Mouse (Mus musculus) MEL (cell line): ENCODE measurements around the gene Ccl1. TPM values are rescaled to one million over a fixed set of nuclear protein-coding genes. Genes with fewer than 3 reads are reported as not detected.

Source experiments
- DNase-seq: peaks from one replicate; pipeline ENCODE4 v3.0.0; 2011; ENCODE audit warnings: low read depth, low spot score
- H3K27ac ChIP-seq: 2 replicates; pipeline ENCODE4 v1.5.1; 2012; ENCODE audit warnings: low read depth, mild to moderate bottlenecking, control low read depth, low read length, moderate library complexity; ENCODE audit not compliant: control insufficient read depth
- H3K27me3 ChIP-seq, 2 experiments: fragments of 150-350 bp in 1 of 2; sonication (generic) in 1 of 2; 2 replicates each; pipeline ENCODE4 v1.6.1; 2012; ENCODE audit warnings: low read length in 2 of 2, mild to moderate bottlenecking in 2 of 2, improper control_type of control experiment in 1 of 2, moderate library complexity in 1 of 2; ENCODE audit not compliant: insufficient read depth in 2 of 2, control insufficient read depth in 1 of 2
- H3K36me3 ChIP-seq, 2 experiments: 2 replicates each; pipeline ENCODE4 v1.6.1; 2012 to 2014; ENCODE audit warnings: low read length in 2 of 2, improper control_type of control experiment in 1 of 2, inconsistent platforms in 1 of 2, mild to moderate bottlenecking in 1 of 2; ENCODE audit not compliant: insufficient read depth in 2 of 2, control insufficient read depth in 1 of 2
- H3K4me1 ChIP-seq, 2 experiments: fragments of 150-350 bp in 1 of 2; sonication (generic) in 1 of 2; 2 replicates each; pipeline ENCODE4 v1.6.1; 2012; ENCODE audit warnings: low read length in 2 of 2, improper control_type of control experiment in 1 of 2, mild to moderate bottlenecking in 1 of 2; ENCODE audit not compliant: insufficient read depth in 2 of 2, control insufficient read depth in 1 of 2
- H3K4me3 ChIP-seq, 2 experiments: fragments of 150-350 bp in 1 of 2; sonication (generic) in 1 of 2; 2 replicates each; pipeline ENCODE4 v1.5.1; 2012; ENCODE audit warnings: low read depth in 2 of 2, low read length in 2 of 2, mild to moderate bottlenecking in 2 of 2, moderate library complexity in 2 of 2, control low read depth in 1 of 2, improper control_type of control experiment in 1 of 2; ENCODE audit not compliant: control insufficient read depth in 1 of 2, insufficient read depth in 1 of 2
- H3K79me2 ChIP-seq: 2 replicates; pipeline ENCODE4 v1.6.1; 2012; ENCODE audit warnings: mild to moderate bottlenecking, low read length, moderate library complexity; ENCODE audit not compliant: control insufficient read depth, poor library complexity, insufficient read depth
- H3K9ac ChIP-seq: 2 replicates; pipeline ENCODE4 v1.6.1; 2012; ENCODE audit warnings: low read depth, mild to moderate bottlenecking, control low read depth, low read length, moderate library complexity; ENCODE audit not compliant: control insufficient read depth, poor library complexity, severe bottlenecking
- H3K9me3 ChIP-seq: fragments of 150-350 bp; sonication (generic); replicated peaks from 2 replicates; pipeline ENCODE4 v1.6.1; 2012; ENCODE audit warnings: mild to moderate bottlenecking, low read length, improper control_type of control experiment, moderate library complexity; ENCODE audit not compliant: insufficient read depth
- BHLHE40 ChIP-seq: IDR thresholded peaks from 2 replicates; pipeline ENCODE4 v1.6.1; 2012; ENCODE audit warnings: low read depth, mild to moderate bottlenecking, inconsistent platforms, low read length, improper control_type of control experiment, borderline replicate concordance
- CHD1 ChIP-seq: IDR thresholded peaks from 2 replicates; pipeline ENCODE4 v1.6.1; 2012; ENCODE audit warnings: low read depth, mild to moderate bottlenecking, inconsistent platforms, low read length, improper control_type of control experiment
- GABPA ChIP-seq: IDR thresholded peaks from 2 replicates; pipeline ENCODE4 v1.6.1; 2012; ENCODE audit warnings: low read depth, mild to moderate bottlenecking, inconsistent platforms, low read length, improper control_type of control experiment, moderate library complexity
- GATA1 ChIP-seq: IDR thresholded peaks from 2 replicates; pipeline ENCODE4 v1.6.1; 2011; ENCODE audit warnings: low read depth, low read length, improper control_type of control experiment
- JUND ChIP-seq: IDR thresholded peaks from 2 replicates; pipeline ENCODE4 v1.6.1; 2011; ENCODE audit warnings: low read depth, mild to moderate bottlenecking, improper control_type of control experiment, low read length
- KAT2A ChIP-seq: conservative IDR thresholded peaks from 2 replicates; pipeline ENCODE4 v1.6.1; 2012; ENCODE audit warnings: low read depth, low read length, improper control_type of control experiment, inconsistent platforms
- MAX ChIP-seq: IDR thresholded peaks from 2 replicates; pipeline ENCODE4 v1.6.1; 2011; ENCODE audit warnings: low read length, improper control_type of control experiment
- MAZ ChIP-seq: IDR thresholded peaks from 2 replicates; pipeline ENCODE4 v1.6.1; 2012; ENCODE audit warnings: low read depth, mild to moderate bottlenecking, inconsistent platforms, low read length, improper control_type of control experiment
- MXI1 ChIP-seq: IDR thresholded peaks from 2 replicates; pipeline ENCODE4 v1.6.1; 2011; ENCODE audit warnings: mild to moderate bottlenecking, low read depth, low read length, improper control_type of control experiment
- MYC ChIP-seq: IDR thresholded peaks from 2 replicates; pipeline ENCODE4 v1.6.1; 2011; ENCODE audit warnings: low read depth, mild to moderate bottlenecking, low read length, improper control_type of control experiment, moderate library complexity
- NELFE ChIP-seq: IDR thresholded peaks from 2 replicates; pipeline ENCODE4 v1.6.1; 2011; ENCODE audit warnings: low read depth, low read length, improper control_type of control experiment
- POLR2A ChIP-seq, 2 experiments: IDR thresholded peaks; 2 replicates each; pipeline ENCODE4 v1.6.1; 2011 to 2012; ENCODE audit warnings: low read length in 2 of 2, mild to moderate bottlenecking in 2 of 2, control low read depth in 1 of 2, improper control_type of control experiment in 1 of 2, low read depth in 1 of 2, moderate library complexity in 1 of 2; ENCODE audit not compliant: control insufficient read depth in 1 of 2, insufficient read depth in 1 of 2, poor library complexity in 1 of 2
- TBP ChIP-seq: IDR thresholded peaks from 2 replicates; pipeline ENCODE4 v1.8.0; 2011; ENCODE audit warnings: low read depth, low read length, improper control_type of control experiment
- TCF12 ChIP-seq: IDR thresholded peaks from 2 replicates; pipeline ENCODE4 v1.6.1; 2014; ENCODE audit warnings: low read depth, mild to moderate bottlenecking, inconsistent platforms, low read length, improper control_type of control experiment, moderate library complexity
- USF1 ChIP-seq: IDR thresholded peaks from 2 replicates; pipeline ENCODE4 v1.6.1; 2014; ENCODE audit warnings: low read depth, mild to moderate bottlenecking, inconsistent platforms, low read length, improper control_type of control experiment, moderate library complexity
- USF2 ChIP-seq, 2 experiments: IDR thresholded peaks; 2 replicates each; pipeline ENCODE4 v1.6.1; 2011 to 2012; ENCODE audit warnings: improper control_type of control experiment in 2 of 2, low read length in 2 of 2, borderline replicate concordance in 1 of 2, inconsistent platforms in 1 of 2, low read depth in 1 of 2, mild to moderate bottlenecking in 1 of 2; ENCODE audit not compliant: insufficient read depth in 1 of 2
- ZNF384 ChIP-seq: IDR thresholded peaks from 2 replicates; pipeline ENCODE4 v1.6.1; 2012; ENCODE audit warnings: low read depth, mild to moderate bottlenecking, inconsistent platforms, low read length, improper control_type of control experiment
- polyA plus RNA-seq, 2 experiments: library from polyadenylated mRNA; stranded (reverse) in 1 of 2; unstranded in 1 of 2; fragments of >175 nt in 1 of 2; fragments of >200 nt in 1 of 2; gene quantifications; 2 replicates each; pipeline versions ENCODE4 v1.2.1 to v1.2.4; 2012; ENCODE audit warnings: low replicate concordance in 2 of 2, low read depth in 1 of 2; ENCODE audit not compliant: insufficient read length in 2 of 2, insufficient read depth in 1 of 2, missing spikeins in 1 of 2
- total RNA-seq: library from RNA; depleted of rRNA; stranded (reverse); fragments of 300-350 nt; gene quantifications from 2 replicates; pipeline ENCODE4 v1.2.3, GENCODE M21; 2012

Gene Ccl1
- total and polyA plus RNA-seq, 3 experiments, result not detected

DNA sequence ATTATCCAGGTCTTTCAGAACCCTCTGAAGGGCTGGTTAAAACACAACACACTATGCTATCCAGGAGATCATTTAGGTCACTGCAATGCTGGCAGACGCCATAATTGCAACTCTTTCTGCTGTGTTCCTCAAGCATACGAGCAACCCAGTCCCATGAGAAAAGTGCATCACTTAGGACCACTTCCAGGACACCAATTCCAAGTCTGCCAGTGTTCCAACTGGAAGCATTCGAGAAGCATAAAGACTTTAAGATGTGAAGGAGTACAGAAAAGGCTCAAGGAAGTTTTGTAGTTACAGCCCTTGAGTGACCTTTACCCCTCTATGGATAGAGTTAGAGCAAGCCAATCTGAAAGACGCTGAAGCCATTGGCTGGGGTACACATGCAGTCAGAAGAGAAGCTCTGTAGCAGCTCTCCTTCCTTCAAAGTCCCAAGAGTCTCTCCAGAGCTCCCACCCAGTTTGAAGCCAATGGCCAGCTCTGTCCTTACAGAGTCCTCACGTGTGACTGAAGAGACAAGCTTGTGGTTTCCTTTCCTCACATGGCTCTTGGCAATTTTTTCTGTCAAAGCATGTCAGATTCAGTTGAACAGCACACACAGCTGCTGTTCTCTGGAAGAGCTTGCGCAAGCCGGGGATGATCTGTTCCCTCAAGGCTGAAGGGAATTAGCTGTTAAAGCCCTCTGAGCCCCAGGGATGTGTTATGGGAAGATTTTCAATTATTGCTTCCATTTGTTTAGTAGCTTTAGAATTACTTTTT lies 134.0 kb downstream of the Ccl1 start:
- Histone ChIP-seq H3K4me1 (no peaks in the 10 kb centered on the region), H3K36me3 (no peaks in the 10 kb centered on the region), H3K9me3 (no peaks in the 10 kb centered on the region), H3K79me2 (no peaks in the 10 kb centered on the region), H3K27ac (no peak overlapping the region)
- no peak for DNase-seq
- no peak for TF ChIP-seq MAX
- TF ChIP-seq CHD1, result no peak
- no peak for TF ChIP-seq ZNF384
- no peak for TF ChIP-seq NELFE
- TF ChIP-seq TCF12, result no peak
- no peak for TF ChIP-seq GATA1
- no peak for TF ChIP-seq MAZ
- TF ChIP-seq JUND, result no peak
- TF ChIP-seq KAT2A, result no peak
- no peak for TF ChIP-seq BHLHE40
- TF ChIP-seq GABPA, result no peak
- no peak for TF ChIP-seq MXI1
- TF ChIP-seq, all 39 proteins: peak for 0
- no peaks in the 10 kb centered on the region for H3K27me3 ChIP-seq
- H3K4me3 ChIP-seq, result no peak overlapping the region
- H3K9ac ChIP-seq, result no peak overlapping the region

DNA sequence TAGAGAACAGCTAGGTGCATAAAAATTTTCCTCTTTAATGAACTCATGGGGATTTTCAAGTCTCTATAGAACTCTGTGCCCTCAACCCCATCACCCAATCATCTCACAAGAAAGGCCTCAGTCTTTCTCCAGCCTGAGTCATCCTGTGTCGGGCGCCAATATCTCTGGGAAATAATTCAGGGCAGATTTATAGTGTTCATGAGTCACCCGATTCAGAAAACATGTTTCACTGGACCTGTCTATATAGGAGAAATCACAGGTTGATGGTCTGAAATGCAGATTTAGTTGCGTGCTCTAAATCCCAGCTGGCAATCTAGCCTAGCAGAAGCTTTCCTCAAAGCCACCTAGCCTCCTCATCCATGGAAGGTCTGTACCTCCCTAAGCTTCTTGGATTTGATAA lies 136.0 kb downstream of the Ccl1 start:
- H3K9me3 ChIP-seq, result no peaks in the 10 kb centered on the region
- H3K27ac ChIP-seq, result no peak overlapping the region
- H3K27me3 ChIP-seq, result no peaks in the 10 kb centered on the region
- no peaks in the 10 kb centered on the region for H3K4me1 ChIP-seq
- TF ChIP-seq TBP (no peak), USF2 (IDR thresholded peaks at IDR 0.05; ENCODE audit: borderline replicate concordance in 1 of 2, insufficient read depth in 1 of 2, low read depth in 1 of 2, low read length in 2 of 2) (no peak)
- no peaks in the 10 kb centered on the region for H3K36me3 ChIP-seq
- DNase-seq, result no peak
- H3K9ac ChIP-seq, result no peak overlapping the region
- H3K4me3 ChIP-seq, result no peak overlapping the region
- no peaks in the 10 kb centered on the region for H3K79me2 ChIP-seq

DNA sequence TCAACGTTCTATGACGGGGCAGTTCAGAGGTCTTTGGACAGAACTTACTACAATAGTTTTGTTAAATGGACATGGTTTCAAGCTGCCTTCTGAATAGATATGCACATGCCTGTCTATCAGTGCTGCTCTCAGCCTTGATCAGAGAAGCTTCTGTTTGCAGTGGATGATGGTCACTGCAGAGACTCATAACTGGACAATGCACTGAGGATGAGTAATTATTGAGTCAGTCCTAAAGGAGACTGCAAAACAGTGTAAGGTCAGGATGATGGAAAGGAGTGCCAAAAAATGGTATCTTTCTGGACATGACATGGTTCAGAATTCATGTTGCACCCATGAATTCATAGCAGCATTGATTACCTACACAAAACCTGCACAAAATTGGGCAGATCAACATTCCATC lies 137.2 kb downstream of the Ccl1 start:
- Histone ChIP-seq H3K4me3 (no peak overlapping the region), H3K27ac (no peak overlapping the region), H3K36me3 (no peaks in the 10 kb centered on the region), H3K27me3 (no peaks in the 10 kb centered on the region)
- no peak for TF ChIP-seq MYC
- TF ChIP-seq POLR2A (IDR thresholded peaks at IDR 0.05; ENCODE audit: control insufficient read depth in 1 of 2, insufficient read depth in 1 of 2, low read depth in 1 of 2, low read length in 2 of 2, poor library complexity in 1 of 2), result no peak
- no peak for TF ChIP-seq USF1
- TF ChIP-seq NELFE, result no peak
- TF ChIP-seq, all 39 proteins: peak for 0
- DNase-seq, result no peak
- Histone ChIP-seq H3K9ac (no peak overlapping the region), H3K79me2 (no peaks in the 10 kb centered on the region), H3K9me3 (no peaks in the 10 kb centered on the region), H3K4me1 (no peaks in the 10 kb centered on the region)
